Mouse (Mus musculus): ENCODE measurements at regions not wholly inside any gene's neighbourhood (a gene's known extent, or its start where the extent isn't known, plus 50 kb on each side); places are given as distances from the start of the nearest gene placed in this dataset.

- peaks cover 42% of the 10 kb centered on the region for H3K4me1 ChIP-seq (ENCODE audit: control insufficient read depth, insufficient read depth, low read length)
Observed at GRCm38 (mm10) chr3:101714810-101715209, 110.3 kb upstream of the Atp1a1 start.

GRCm38 (mm10) chr3:101713669-101714068 lies 109.2 kb upstream of the Atp1a1 start:
- peak overlapping the region; percentile 53 for H3K4me2 ChIP-seq
- H3K4me3 ChIP-seq (ENCODE audit: low read depth, low read length): no peak overlapping the region
- ATAC-seq (replicated peaks; ENCODE audit: insufficient number of reproducible peaks, low FRiP score, low TSS enrichment): no peak
- no peaks in the 10 kb centered on the region for H3K36me3 ChIP-seq (ENCODE audit: control insufficient read depth, insufficient read depth, low read length)
- H3K9me3 ChIP-seq (replicated peaks; ENCODE audit: control insufficient read depth, low read length): no peaks in the 10 kb centered on the region
- H3K9ac ChIP-seq (ENCODE audit: low read depth, low read length): peak overlapping the region; percentile 64
- H3K27ac ChIP-seq (ENCODE audit: low read depth, low read length): peak overlapping the region; percentile 85
- no peaks in the 10 kb centered on the region for H3K27me3 ChIP-seq (ENCODE audit: control insufficient read depth, insufficient read depth, low read length)
- peaks cover 53% of the 10 kb centered on the region for H3K4me1 ChIP-seq (ENCODE audit: control insufficient read depth, insufficient read depth, low read length)
- 61% methylated on average over 11 of the region's 11 CpGs for WGBS (ENCODE audit: insufficient replicate concordance)

More at GRCm38 (mm10) chr3:101714810-101715209, 110.3 kb upstream of the Atp1a1 start:
- no peak overlapping the region for H3K4me2 ChIP-seq
- no peaks in the 10 kb centered on the region for H3K27me3 ChIP-seq (ENCODE audit: control insufficient read depth, insufficient read depth, low read length)
- H3K9me3 ChIP-seq (replicated peaks; ENCODE audit: control insufficient read depth, low read length): no peaks in the 10 kb centered on the region
- no peak overlapping the region for H3K27ac ChIP-seq (ENCODE audit: low read depth, low read length)
- H3K9ac ChIP-seq (ENCODE audit: low read depth, low read length): no peak overlapping the region
- no peaks in the 10 kb centered on the region for H3K36me3 ChIP-seq (ENCODE audit: control insufficient read depth, insufficient read depth, low read length)
- no peak for ATAC-seq (replicated peaks; ENCODE audit: insufficient number of reproducible peaks, low FRiP score, low TSS enrichment)
- H3K4me3 ChIP-seq (ENCODE audit: low read depth, low read length): no peak overlapping the region
- 73% methylated on average over 5 of the region's 5 CpGs for WGBS (ENCODE audit: insufficient replicate concordance)

- Histone ChIP-seq H3K27ac (ENCODE audit: low read depth, low read length) (peak overlapping the region; percentile 85), H3K9ac (ENCODE audit: low read depth, low read length) (peak overlapping the region; percentile 64), H3K36me3 (ENCODE audit: control insufficient read depth, insufficient read depth, low read length) (no peaks in the 10 kb centered on the region), H3K4me2 (peak overlapping the region; percentile 53), H3K9me3 (replicated peaks; ENCODE audit: control insufficient read depth, low read length) (no peaks in the 10 kb centered on the region), H3K27me3 (ENCODE audit: control insufficient read depth, insufficient read depth, low read length) (no peaks in the 10 kb centered on the region), H3K4me3 (ENCODE audit: low read depth, low read length) (no peak overlapping the region), H3K4me1 (ENCODE audit: control insufficient read depth, insufficient read depth, low read length) (peaks cover 53% of the 10 kb centered on the region)
- 13% methylated on average over 11 of the region's 11 CpGs for WGBS (ENCODE audit: insufficient replicate concordance)
- 0 out of 2 replicates have a peak, but pooled peaks have one; percentile 15 for ATAC-seq (replicated peaks; ENCODE audit: insufficient number of reproducible peaks, low FRiP score, low TSS enrichment)
Observed at GRCm38 (mm10) chr3:101713138-101713638, 108.7 kb upstream of the Atp1a1 start.

- peak overlapping the region; percentile 64 for H3K9ac ChIP-seq (ENCODE audit: low read depth, low read length)
- H3K36me3 ChIP-seq (ENCODE audit: control insufficient read depth, insufficient read depth, low read length): no peaks in the 10 kb centered on the region
- 64% methylated on average over 14 of the region's 14 CpGs for WGBS (ENCODE audit: insufficient replicate concordance)
- ATAC-seq (replicated peaks; ENCODE audit: insufficient number of reproducible peaks, low FRiP score, low TSS enrichment): no peak
- peaks cover 53% of the 10 kb centered on the region for H3K4me1 ChIP-seq (ENCODE audit: control insufficient read depth, insufficient read depth, low read length)
- H3K4me3 ChIP-seq (ENCODE audit: low read depth, low read length): no peak overlapping the region
- H3K27me3 ChIP-seq (ENCODE audit: control insufficient read depth, insufficient read depth, low read length): no peaks in the 10 kb centered on the region
- peak overlapping the region; percentile 85 for H3K27ac ChIP-seq (ENCODE audit: low read depth, low read length)
- no peaks in the 10 kb centered on the region for H3K9me3 ChIP-seq (replicated peaks; ENCODE audit: control insufficient read depth, low read length)
- H3K4me2 ChIP-seq: peak overlapping the region; percentile 53
Observed at GRCm38 (mm10) chr3:101712666-101713065, 108.2 kb upstream of the Atp1a1 start.

- ATAC-seq (replicated peaks; ENCODE audit: insufficient number of reproducible peaks, low FRiP score, low TSS enrichment): 0 out of 2 replicates have a peak, but pooled peaks have one; percentile 28
- 5% methylated on average over 11 of the region's 11 CpGs for WGBS (ENCODE audit: insufficient replicate concordance)
- peaks cover 53% of the 10 kb centered on the region for H3K4me1 ChIP-seq (ENCODE audit: control insufficient read depth, insufficient read depth, low read length)
- no peak overlapping the region for H3K4me3 ChIP-seq (ENCODE audit: low read depth, low read length)
- peak overlapping the region; percentile 34; the same call in 1 of the 2 replicates for H3K9ac ChIP-seq (ENCODE audit: low read depth, low read length)
- peak overlapping the region; percentile 19 for H3K4me2 ChIP-seq
- no peaks in the 10 kb centered on the region for H3K9me3 ChIP-seq (replicated peaks; ENCODE audit: control insufficient read depth, low read length)
- no peaks in the 10 kb centered on the region for H3K36me3 ChIP-seq (ENCODE audit: control insufficient read depth, insufficient read depth, low read length)
- H3K27ac ChIP-seq (ENCODE audit: low read depth, low read length): peak overlapping the region; percentile 85
- no peaks in the 10 kb centered on the region for H3K27me3 ChIP-seq (ENCODE audit: control insufficient read depth, insufficient read depth, low read length)
Observed at GRCm38 (mm10) chr3:101711594-101712171, 107.2 kb upstream of the Atp1a1 start.

GRCm38 (mm10) chr3:101709379-101709970 lies 105.0 kb upstream of the Atp1a1 start:
- H3K9ac ChIP-seq (ENCODE audit: low read depth, low read length): no peak overlapping the region
- 43% methylated on average over 12 of the region's 12 CpGs for WGBS (ENCODE audit: insufficient replicate concordance)

GRCm38 (mm10) chr3:101708821-101709220 lies 104.3 kb upstream of the Atp1a1 start:
- Histone ChIP-seq H3K4me2 (no peak overlapping the region), H3K36me3 (ENCODE audit: control insufficient read depth, insufficient read depth, low read length) (no peaks in the 10 kb centered on the region), H3K27me3 (ENCODE audit: control insufficient read depth, insufficient read depth, low read length) (no peaks in the 10 kb centered on the region), H3K4me1 (ENCODE audit: control insufficient read depth, insufficient read depth, low read length) (peaks cover 68% of the 10 kb centered on the region), H3K4me3 (ENCODE audit: low read depth, low read length) (no peak overlapping the region), H3K27ac (ENCODE audit: low read depth, low read length) (no peak overlapping the region), H3K9me3 (replicated peaks; ENCODE audit: control insufficient read depth, low read length) (no peaks in the 10 kb centered on the region), H3K9ac (ENCODE audit: low read depth, low read length) (no peak overlapping the region; the same call in 1 of the 2 replicates)
- ATAC-seq (replicated peaks; ENCODE audit: insufficient number of reproducible peaks, low FRiP score, low TSS enrichment): no peak
- WGBS (ENCODE audit: insufficient replicate concordance): 88% methylated on average over 8 of the region's 8 CpGs

More at GRCm38 (mm10) chr3:101709379-101709970, 105.0 kb upstream of the Atp1a1 start:
- ATAC-seq (replicated peaks; ENCODE audit: insufficient number of reproducible peaks, low FRiP score, low TSS enrichment): no peak
- Histone ChIP-seq H3K4me1 (ENCODE audit: control insufficient read depth, insufficient read depth, low read length) (peaks cover 67% of the 10 kb centered on the region), H3K27me3 (ENCODE audit: control insufficient read depth, insufficient read depth, low read length) (no peaks in the 10 kb centered on the region), H3K4me2 (no peak overlapping the region), H3K9me3 (replicated peaks; ENCODE audit: control insufficient read depth, low read length) (no peaks in the 10 kb centered on the region), H3K4me3 (ENCODE audit: low read depth, low read length) (no peak overlapping the region), H3K36me3 (ENCODE audit: control insufficient read depth, insufficient read depth, low read length) (no peaks in the 10 kb centered on the region), H3K27ac (ENCODE audit: low read depth, low read length) (peak overlapping the region; percentile 47; the same call in 1 of the 2 replicates)

GRCm38 (mm10) chr3:101704919-101705318 lies 100.4 kb upstream of the Atp1a1 start:
- Histone ChIP-seq H3K4me2 (peak overlapping the region; percentile 38), H3K27ac (ENCODE audit: low read depth, low read length) (peak overlapping the region; percentile 89), H3K4me1 (ENCODE audit: control insufficient read depth, insufficient read depth, low read length) (peaks cover 57% of the 10 kb centered on the region), H3K36me3 (ENCODE audit: control insufficient read depth, insufficient read depth, low read length) (no peaks in the 10 kb centered on the region), H3K27me3 (ENCODE audit: control insufficient read depth, insufficient read depth, low read length) (no peaks in the 10 kb centered on the region), H3K4me3 (ENCODE audit: low read depth, low read length) (no peak overlapping the region), H3K9me3 (replicated peaks; ENCODE audit: control insufficient read depth, low read length) (no peaks in the 10 kb centered on the region), H3K9ac (ENCODE audit: low read depth, low read length) (peak overlapping the region; percentile 54; the same call in 1 of the 2 replicates)
- 19% methylated on average over 9 of the region's 9 CpGs for WGBS (ENCODE audit: insufficient replicate concordance)
- 0 out of 2 replicates have a peak, but pooled peaks have one; percentile 23 for ATAC-seq (replicated peaks; ENCODE audit: insufficient number of reproducible peaks, low FRiP score, low TSS enrichment)
